Mouse (Mus musculus): ENCODE measurements around the gene Ppm1n.

Gene Ppm1n

DNA sequence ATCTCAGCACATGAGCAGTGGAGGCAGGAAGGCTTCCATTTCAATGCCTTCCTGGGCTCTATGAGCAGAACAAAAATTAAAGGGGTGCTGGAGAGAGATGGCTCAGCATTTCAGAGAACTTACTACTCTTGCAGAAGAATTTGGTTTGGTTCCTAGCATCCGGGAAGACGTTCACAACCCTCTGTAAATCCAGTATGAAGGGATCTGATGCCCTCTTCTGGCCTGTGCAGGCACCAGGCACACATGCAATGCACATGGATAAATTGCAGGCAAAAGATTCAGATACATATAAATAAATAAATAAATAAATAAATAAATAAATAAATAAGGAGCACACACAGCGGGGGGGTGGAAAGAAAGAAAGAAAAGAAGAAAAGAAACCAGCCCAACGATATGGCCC lies 3.6 kb downstream of the Ppm1n start:
- POLR2A ChIA-PET = interaction anchor here in 3 of 4 experiments (1.3 to 6.4 kb wide), 7 partner anchors 7 to 97 kb away, joined by 4 to 58 read pairs (median 5); partner anchors contain the start of gene Vasp (in 1 of the 3)
- CTCF ChIA-PET = interaction anchor here (0.6 to 2.3 kb wide), 15 partner anchors 15 to 352 kb away, joined by 3 to 14 read pairs (median 5); no protein-coding TSS in a partner anchor

DNA sequence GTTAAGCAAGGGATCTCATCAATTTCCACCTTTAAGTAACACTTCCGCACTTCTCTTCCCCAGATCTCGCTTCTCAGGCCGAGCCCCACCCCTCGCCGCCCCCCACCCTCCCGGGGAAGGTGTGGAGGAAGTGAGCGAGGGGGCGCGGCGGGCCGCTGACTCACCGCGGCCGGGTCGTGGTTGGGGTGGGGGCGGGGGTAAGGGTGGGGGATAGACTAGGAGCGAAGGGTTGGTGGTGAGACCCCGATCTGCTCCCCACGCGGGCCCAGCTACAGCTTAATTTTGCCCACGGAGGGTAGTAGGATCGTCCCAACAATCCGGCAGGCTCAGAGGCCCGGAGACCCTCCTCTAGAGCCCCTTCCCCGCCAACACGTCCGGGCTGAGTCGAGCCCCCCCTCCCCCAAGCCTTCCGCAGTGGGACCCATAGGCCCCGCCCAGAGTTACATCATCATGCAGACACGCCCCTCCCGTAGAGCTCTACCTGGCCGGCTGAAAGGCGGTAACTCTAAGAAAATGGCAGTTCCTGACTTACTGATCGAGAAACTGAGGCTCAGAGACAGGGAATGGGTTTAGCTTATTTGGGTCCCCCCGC lies 7.6 kb downstream of the Ppm1n start:
- POLR2A ChIA-PET = interaction anchor here (0.6 to 8.6 kb wide), 75 partner anchors 7 to 426 kb away, joined by 3 to 97 read pairs (median 5); partner anchors contain the start of genes Fosb (in 3 of the 4), Eml2 (in 2 of the 4), Opa3 (in 2 of the 4) and Cd3eap (in 1 of the 4)
- CTCF ChIA-PET = interaction anchor here (0.6 to 3.0 kb wide), 25 partner anchors 8 to 318 kb away, joined by 3 to 24 read pairs (median 4); partner anchors contain the start of genes Ppm1n (in 1 of the 4) and Six5 (in 1 of the 4)

DNA sequence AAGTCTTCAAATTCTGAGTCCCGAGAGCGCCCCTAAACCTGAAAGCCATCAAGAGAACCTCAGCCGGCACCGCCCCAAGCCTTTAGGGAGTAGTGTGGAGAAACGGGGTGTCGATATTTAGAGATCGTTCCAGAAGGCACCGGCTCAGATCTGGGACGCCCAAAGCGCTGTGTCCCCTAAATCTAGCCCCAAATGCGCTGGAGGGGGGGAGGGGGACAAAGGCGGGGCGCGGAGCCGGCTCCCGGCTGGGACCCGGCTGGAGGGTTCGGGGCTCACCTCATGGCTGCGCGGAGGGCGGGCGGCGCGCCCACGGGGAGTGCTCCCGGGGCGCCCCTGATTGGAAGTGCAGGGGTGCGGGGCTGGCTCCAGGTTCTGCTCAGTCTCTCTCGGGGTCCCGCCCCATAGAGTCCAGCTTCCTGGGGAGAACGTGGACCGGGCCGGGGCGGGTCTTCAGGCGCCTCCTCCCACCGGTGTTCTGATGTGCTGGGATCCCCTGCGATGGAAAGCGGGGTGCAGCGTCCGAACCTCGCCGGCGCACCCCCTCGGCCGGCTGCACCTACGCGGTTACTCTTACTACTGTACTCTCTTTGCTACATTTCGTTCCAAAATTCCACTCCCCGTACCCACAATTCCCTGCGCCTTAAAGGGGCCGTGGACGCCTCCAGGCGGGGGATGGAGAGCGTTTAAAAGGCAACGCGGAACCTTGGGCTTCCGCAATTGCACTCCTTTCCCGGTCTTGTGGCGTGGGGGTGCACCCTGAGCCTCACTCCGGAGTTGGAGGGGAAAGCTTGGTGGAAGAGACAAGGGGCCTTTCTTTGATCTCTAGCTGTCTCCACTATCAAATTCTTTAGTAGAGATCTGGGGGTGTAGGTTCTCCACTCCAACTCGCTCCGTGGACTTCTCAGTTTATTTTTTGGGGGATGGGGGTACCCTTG lies 8.4 kb downstream of the Ppm1n start, which contains the start of gene Vasp:
Vasp (minus strand) TSS at position 580 of the 935 bp plus-strand sequence.
- POLR2A ChIA-PET = interaction anchor here (0.6 to 8.6 kb wide), 67 partner anchors 8 to 426 kb away, joined by 3 to 97 read pairs (median 5); partner anchors contain the start of genes Fosb (in 3 of the 4), Eml2 (in 2 of the 4), Opa3 (in 2 of the 4) and Ercc1 (in 1 of the 4)
- CTCF ChIA-PET = interaction anchor here in 2 of 4 experiments (0.6 to 3.0 kb wide), 15 partner anchors 9 to 178 kb away, joined by 3 to 24 read pairs (median 4); partner anchors contain the start of genes Ppm1n (in 1 of the 2) and Six5 (in 1 of the 2)

DNA sequence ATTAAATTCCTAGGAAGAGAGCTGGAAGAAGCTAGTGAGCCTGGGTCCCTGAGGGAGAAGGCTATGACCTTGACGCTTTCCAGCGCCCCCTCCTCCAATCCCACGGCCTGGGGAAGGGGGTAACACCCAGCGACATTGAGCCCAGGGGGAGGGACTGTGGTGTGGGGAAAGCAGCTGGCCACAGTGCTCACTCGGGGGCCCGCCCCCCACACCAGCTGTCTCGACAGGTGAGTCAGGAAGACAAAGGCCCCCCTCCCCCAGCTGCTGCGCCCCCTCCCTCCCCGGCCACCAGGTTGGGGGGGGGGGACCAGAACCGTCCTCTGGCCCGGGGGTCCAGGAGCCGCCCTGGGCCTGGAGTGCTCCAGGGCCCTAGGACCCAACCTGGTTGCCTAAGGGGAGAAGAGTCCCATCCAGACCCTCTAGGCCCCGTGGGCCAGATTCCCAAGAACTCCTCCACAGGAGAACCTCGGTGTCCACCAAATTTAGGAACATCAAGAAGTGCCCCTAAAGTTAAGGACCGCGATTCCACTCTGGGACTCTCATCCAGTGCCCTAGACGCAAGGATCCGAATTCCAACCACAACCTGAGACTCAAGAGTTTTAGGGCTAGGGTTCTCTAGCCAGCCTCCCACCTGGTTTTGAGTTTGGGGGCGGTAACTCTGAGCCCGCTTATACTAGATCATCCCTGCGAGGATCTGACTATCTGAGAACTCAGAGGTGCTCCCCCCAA lies 9.2 kb downstream of the Ppm1n start:
- CTCF ChIA-PET = interaction anchor here (0.6 to 3.0 kb wide), 12 partner anchors 10 to 197 kb away, joined by 3 to 24 read pairs (median 3); partner anchors contain the start of gene Ppm1n (in 1 of the 4)
- POLR2A ChIA-PET = interaction anchor here in 3 of 4 experiments (0.6 to 8.6 kb wide), 31 partner anchors 9 to 1033 kb away, joined by 3 to 97 read pairs (median 5); partner anchors contain the start of genes Ppm1n (in 2 of the 3) and Opa3 (in 1 of the 3)

DNA sequence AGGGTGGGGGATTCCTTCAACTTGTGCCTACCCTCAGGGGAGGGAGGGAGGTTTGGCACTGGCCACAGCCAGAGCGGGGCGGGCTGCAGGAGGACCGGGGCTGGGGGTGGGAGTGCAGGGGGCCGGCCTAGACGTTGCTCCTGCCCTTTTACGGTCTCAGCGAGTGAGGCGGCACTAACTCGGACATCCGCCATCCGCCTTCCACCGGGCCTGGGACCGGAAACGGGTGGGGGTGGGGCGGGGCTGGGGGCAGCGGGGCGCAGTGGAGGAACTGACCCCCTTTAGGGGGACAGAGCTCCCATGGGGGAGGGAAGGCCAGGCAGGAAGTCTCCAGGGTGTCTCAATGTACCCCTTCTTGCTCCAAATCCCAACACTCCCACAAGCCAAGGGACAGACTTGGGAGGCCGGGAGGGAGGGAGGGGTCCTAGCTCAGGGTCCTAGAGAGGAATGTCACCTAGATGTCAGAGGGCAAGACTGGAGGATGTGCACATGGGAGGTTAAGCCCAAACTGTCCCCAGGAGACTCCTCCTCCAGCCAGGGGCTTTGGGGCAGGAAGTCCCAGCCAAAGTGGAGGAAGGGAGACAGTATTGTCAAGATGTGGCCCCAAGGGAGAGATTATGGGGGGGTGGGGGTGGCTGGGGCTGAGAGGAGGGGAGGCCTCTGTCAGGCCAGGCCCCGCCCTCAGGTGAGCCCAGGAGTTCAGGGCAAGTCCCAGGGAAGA lies 10.0 kb downstream of the Ppm1n start:
- CTCF ChIA-PET = interaction anchor here in 3 of 4 experiments (0.6 to 3.0 kb wide), 10 partner anchors 11 to 284 kb away, joined by 3 to 24 read pairs (median 4); partner anchors contain the start of gene Ppm1n (in 1 of the 3)

DNA sequence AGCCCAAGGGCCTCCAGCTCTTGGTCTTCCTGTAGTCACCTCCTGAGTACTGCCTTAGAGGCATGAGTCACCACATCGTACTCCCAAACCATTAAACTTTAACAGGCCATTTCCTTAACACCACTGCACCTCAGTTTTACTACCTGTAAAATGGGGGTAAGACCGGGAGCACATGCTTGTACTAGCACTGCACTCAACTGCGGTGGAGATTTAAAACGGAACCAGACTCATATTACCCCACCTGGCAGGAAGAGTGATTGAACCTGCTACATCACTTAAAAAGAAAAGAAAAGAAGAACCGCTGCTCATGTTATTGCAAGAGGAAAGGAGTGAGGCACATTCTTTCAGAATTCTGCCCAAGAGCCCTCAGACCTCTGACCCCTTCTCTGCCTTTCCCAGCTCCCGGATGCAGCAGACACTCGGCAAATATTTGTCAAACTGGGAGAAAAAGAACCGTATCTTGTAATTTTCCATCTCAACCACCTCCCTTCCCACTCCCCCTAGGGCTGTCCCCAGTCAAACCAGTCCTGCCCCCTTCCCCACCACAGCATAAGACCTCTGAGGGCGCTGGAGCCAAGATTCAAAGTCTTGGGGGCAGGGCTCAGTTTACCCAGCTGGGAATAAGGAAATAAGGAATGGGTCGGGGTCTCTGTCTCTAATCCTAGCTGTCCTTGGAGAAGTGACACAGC lies 10.7 kb downstream of the Ppm1n start:
- ChIA-PET CTCF (interaction anchor here in 2 of 4 experiments (0.6 to 2.7 kb wide), 2 partner anchors 30 to 284 kb away, joined by 15 to 20 read pairs; no protein-coding TSS in a partner anchor), POLR2A (interaction anchor here in 2 of 4 experiments (1.0 to 8.6 kb wide), 19 partner anchors 9 to 173 kb away, joined by 3 to 97 read pairs (median 6); partner anchors contain the start of gene Ppm1n (in 2 of the 2))

More for the DNA sequence above, 10.0 kb downstream of the Ppm1n start:
- POLR2A ChIA-PET = interaction anchor here in 3 of 4 experiments (0.6 to 8.6 kb wide), 27 partner anchors 9 to 1032 kb away, joined by 3 to 97 read pairs (median 4); partner anchors contain the start of genes Ppm1n (in 2 of the 3) and Opa3 (in 1 of the 3)

DNA sequence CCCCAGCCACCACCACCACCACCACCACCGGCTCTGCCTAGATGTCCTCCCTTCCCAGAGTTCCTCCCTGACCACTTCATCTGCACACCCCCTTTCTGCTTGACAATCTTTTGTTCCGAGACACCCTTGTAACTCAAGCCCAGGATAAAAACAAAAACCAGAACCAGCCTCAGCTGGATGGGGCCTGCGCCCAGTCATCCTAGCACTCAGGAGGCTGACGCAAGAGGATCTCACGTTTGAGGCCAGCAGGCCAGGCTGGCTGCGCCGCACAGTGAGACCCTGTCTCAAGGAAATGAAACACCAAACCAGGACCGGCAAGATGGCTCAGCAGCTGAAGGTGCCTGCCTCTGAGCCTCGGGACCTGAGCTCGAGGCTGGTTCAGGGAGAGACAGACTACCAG lies 12.8 kb downstream of the Ppm1n start:
- ChIA-PET POLR2A (interaction anchor here (0.7 to 8.6 kb wide), 24 partner anchors 8 to 556 kb away, joined by 3 to 97 read pairs (median 8); partner anchors contain the start of genes Ppm1n (in 2 of the 4) and Bcl3 (in 1 of the 4)), CTCF (interaction anchor here in 3 of 4 experiments (0.6 to 2.7 kb wide), 10 partner anchors 12 to 187 kb away, joined by 3 to 15 read pairs (median 3); no protein-coding TSS in a partner anchor)

DNA sequence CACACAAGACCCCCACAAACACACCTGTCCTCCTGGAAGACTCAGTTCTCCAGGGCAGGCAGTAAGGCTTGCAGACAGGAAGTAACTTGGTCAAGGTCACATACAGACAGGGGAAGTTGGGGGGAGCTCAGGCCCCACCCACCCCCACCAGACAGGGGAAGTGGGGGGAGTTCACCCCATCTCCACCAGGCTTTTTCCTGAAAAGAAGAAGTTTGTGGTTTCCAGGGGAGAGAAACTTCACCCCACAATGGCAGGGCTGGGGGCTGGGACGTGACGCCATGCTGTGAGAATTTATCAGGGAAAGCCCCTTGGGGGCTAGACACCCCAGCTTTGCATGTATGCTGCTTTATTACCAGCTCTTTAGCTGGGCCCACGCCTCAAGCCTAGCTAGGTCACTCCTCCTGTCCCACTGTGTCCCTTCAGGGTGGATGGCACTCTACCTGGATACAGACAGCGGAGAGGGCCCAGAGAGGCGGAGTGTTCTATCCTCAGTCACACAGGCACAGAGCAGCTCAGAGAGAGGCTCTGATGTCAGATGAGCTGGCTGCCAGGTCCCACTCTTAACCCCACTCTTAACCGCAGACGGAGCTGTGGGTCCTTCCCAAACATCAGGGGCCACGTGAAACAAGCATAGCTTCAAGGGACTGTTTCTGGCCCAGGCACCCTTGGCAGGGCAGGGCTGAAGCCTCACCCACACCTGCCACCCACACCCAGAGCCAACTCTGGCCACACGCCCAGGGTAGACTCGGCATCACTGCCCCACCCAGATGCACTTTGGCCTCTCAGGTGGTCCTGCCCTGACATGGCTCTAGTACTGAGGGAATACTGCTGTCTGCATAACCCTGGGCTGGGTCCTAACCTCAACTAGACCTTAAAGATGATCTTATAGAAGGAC lies 13.7 kb downstream of the Ppm1n start:
- ChIA-PET POLR2A (interaction anchor here in 3 of 4 experiments (0.6 to 8.6 kb wide), 26 partner anchors 7 to 557 kb away, joined by 3 to 97 read pairs (median 7); partner anchors contain the start of genes Ppm1n (in 2 of the 3), Bcl3 (in 1 of the 3), Cd3eap (in 1 of the 3) and Ppp1r13l (in 1 of the 3)), CTCF (interaction anchor here in 2 of 4 experiments (0.6 to 2.0 kb wide), 6 partner anchors 15 to 133 kb away, joined by 3 to 11 read pairs (median 5); no protein-coding TSS in a partner anchor)

DNA sequence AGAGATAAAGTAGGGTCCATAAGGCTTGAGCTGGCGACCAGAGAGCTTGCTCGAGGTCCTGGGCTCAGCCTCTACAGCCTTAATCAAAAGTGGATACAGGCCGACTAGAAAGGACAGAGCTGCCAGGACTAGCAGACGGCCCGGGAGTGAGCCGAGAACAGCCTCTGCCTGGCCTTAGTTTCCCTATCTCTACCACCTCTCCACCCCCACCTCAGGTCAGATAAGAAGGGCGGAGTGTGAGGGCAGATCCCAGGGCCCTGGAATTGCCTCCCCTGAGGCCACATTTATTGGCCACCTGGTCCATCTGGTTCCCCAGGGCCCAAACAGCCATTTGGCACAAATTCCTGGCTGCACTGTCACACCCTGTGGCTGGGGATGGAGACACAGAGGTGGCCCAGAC lies 14.7 kb downstream of the Ppm1n start:
- POLR2A ChIA-PET = interaction anchor here in 3 of 4 experiments (0.6 to 8.6 kb wide), 19 partner anchors 8 to 552 kb away, joined by 3 to 60 read pairs (median 9); partner anchors contain the start of genes Ppm1n (in 2 of the 3), Cd3eap (in 1 of the 3) and Ppp1r13l (in 1 of the 3)
- CTCF ChIA-PET = interaction anchor here in 2 of 4 experiments (0.6 to 2.0 kb wide), 4 partner anchors 25 to 101 kb away, joined by 3 to 7 read pairs (median 5); no protein-coding TSS in a partner anchor

DNA sequence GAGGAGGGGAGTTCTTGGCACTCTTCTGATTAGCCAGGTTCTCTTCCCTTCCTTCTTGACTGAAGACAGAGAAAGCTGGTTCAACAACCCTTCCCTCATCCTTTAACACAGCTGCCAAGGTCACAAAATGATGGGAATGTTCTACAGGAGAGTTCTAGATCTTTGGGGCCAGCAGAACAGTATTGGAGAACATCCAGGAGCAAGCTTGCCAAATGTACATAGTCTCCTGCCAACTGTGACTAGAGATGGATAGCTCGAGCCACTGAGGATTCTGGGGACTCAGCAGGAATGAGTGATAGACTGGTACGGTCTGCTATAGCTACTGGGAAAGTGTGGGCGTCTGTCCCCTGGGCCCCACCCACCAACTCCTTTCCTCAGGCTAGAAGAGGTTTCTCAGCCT lies 21.5 kb downstream of the Ppm1n start:
- ChIA-PET POLR2A (interaction anchor here (0.7 to 6.8 kb wide), 24 partner anchors 8 to 141 kb away, joined by 3 to 97 read pairs (median 8); partner anchors contain the start of genes Vasp (in 3 of the 4), Fosb (in 1 of the 4), Opa3 (in 1 of the 4) and Ppm1n (in 1 of the 4)), CTCF (interaction anchor here (0.6 to 3.4 kb wide), 7 partner anchors 19 to 252 kb away, joined by 3 to 27 read pairs (median 3); no protein-coding TSS in a partner anchor)

DNA sequence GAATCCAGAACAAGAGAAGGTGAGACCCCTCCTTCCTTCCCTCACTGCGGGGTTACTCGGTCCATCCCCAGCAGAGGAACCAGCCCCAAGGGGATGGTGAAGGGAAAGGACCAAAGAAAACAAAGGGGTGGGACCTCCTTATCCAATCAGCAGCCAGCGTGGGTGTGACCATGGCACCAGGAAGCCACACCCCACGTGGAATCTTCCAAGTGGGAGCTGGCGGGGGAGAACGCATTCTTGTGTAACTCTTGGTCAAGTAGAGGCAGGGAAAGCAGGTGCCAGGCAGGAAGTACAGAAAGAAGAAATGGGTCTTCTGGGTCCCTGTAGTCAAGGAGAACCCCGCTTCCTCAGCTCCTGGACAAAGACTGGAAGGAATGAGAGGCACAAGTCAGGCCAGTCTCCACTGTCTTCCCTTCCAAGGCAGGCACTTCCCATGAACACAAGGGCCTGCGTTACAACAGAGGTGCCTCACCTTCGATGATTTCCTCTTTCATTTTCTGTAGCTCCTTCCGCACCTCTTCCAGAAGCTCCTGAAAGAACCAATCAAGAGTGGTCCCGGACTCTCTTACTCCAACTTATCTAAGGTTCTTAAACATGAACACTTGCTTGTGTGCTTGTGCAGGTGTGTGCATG lies 22.4 kb downstream of the Ppm1n start:
- CTCF ChIA-PET = interaction anchor here (0.5 to 3.4 kb wide), 18 partner anchors 18 to 353 kb away, joined by 3 to 27 read pairs (median 3); partner anchors contain the start of gene Ercc1 (in 1 of the 4)
- POLR2A ChIA-PET = interaction anchor here (0.6 to 6.8 kb wide), 37 partner anchors 7 to 331 kb away, joined by 3 to 97 read pairs (median 5); partner anchors contain the start of genes Vasp (in 3 of the 4), Fosb (in 1 of the 4), Opa3 (in 1 of the 4) and Ppm1n (in 1 of the 4)

DNA sequence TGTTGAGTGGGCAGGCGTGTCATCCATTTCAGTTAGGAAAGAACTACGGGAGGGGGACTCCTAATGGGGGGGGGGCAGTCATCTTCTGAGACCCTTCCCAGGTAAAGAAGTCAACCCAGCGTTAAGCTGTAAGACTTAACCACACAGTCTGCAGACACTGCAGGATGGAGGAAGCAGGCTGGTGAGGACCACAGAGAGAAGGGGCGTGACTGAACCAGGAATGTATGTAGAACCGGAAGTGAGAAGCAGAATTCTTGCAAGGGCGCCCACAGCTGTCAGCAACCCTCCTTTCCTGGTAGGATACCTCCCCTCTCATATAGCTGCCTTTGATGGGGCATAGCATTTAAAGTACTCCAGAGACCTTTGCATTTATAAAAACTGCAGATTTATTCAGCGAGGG lies 23.3 kb downstream of the Ppm1n start:
- CTCF ChIA-PET = interaction anchor here in 3 of 4 experiments (0.7 to 3.4 kb wide), 4 partner anchors 17 to 46 kb away, joined by 3 to 27 read pairs (median 10); no protein-coding TSS in a partner anchor
- POLR2A ChIA-PET = interaction anchor here in 3 of 4 experiments (0.7 to 6.8 kb wide), 16 partner anchors 11 to 327 kb away, joined by 3 to 97 read pairs (median 12); partner anchors contain the start of gene Vasp (in 3 of the 3)

DNA sequence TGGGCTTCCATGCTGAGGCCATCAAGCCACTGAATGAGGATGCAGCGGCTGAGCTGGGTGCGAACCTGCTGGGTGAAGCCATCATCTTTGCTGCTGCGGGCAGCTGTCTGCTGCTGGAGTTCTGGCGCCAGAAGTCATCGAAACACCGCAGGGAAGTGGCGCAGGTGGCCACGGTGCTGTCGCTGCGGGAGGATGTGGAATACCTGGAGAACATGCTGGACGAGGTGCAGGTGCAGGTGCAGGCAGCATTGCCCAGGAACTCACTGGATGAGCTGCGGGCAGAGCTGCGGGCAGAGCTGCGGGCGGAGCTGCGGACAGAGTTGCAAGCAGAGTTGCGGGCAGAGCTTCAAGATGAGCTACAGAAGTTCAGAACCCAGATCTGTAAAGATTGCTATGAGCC lies 24.5 kb downstream of the Ppm1n start:
- ChIA-PET POLR2A (interaction anchor here in 3 of 4 experiments (0.5 to 6.8 kb wide), 20 partner anchors 8 to 165 kb away, joined by 3 to 60 read pairs (median 7); partner anchors contain the start of genes Ppm1n (in 1 of the 3) and Vasp (in 1 of the 3)), CTCF (interaction anchor here in 3 of 4 experiments (0.5 to 3.4 kb wide), 7 partner anchors 11 to 25 kb away, joined by 3 to 27 read pairs (median 3); no protein-coding TSS in a partner anchor)

Data from embryonic stem cell, embryonic (primary cell).